Mouse (Mus musculus): ENCODE results near the gene Top1.

DNA sequence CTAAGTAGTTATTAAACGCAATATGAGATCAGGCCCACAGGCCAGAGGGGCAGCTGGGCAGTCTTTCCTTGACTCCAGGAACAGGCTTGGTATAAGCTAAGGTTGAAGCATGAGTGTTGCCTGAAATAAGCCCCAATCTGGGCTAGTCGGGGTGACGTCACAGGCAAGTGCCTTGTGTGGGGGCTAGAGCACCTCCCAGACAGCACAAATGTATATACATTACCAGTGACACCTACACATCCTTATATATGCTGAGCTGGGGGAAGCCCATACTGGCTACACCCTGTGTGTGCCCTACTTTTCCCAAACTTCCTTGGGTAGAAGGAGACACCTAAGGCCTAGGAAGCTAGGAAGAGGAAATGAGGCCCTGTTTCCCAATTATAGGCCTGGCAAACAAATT lies 83.3 kb downstream of the Top1 start:
- TF ChIP-seq POLR2A (IDR thresholded peaks at IDR 0.05; ENCODE audit: extremely low read depth, insufficient read depth, low read length) (no peak), CTCF (IDR thresholded peaks at IDR 0.05; ENCODE audit: low read depth, low read length) (no peak)

Measured in liver, adult 2 months (tissue).